8 mouse cellular contexts compared by ENCODE assay signal in genomic region chr3:130690834-130691595, GRCm38 (mm10). TPM values are rescaled to one million over a fixed set of nuclear protein-coding genes. Genes with fewer than 3 reads are reported as not detected.
DNase-seq lines count a peak whose midpoint lies in the region; ATAC-seq and TF ChIP-seq lines count a peak whose summit lies in the region.

No protein-coding gene starts in this region.

- peaks cover 10% of the 10 kb centered on the region for H3K36me3 ChIP-seq in hindbrain, embryonic 15.5 days
- H3K36me3 ChIP-seq in liver, embryonic 12.5 days, result peaks cover 17% of the 10 kb centered on the region
- H3K36me3 ChIP-seq in myocyte (ENCODE audit: control insufficient read depth, insufficient read depth), result peaks cover 4% of the 10 kb centered on the region

- H3K9me3 ChIP-seq in hindbrain, embryonic 15.5 days, result no peaks in the 10 kb centered on the region
- H3K9me3 ChIP-seq in liver, embryonic 12.5 days (replicated peaks), result no peaks in the 10 kb centered on the region

- no peaks in the 10 kb centered on the region for H3K79me2 ChIP-seq in myocyte (ENCODE audit: control insufficient read depth, insufficient read depth)

- H3K27ac ChIP-seq in gastrocnemius, adult 2 months, result peak overlapping the region; percentile 87
- no peak overlapping the region for H3K27ac ChIP-seq in hindbrain, embryonic 15.5 days (replicated peaks)
- H3K27ac ChIP-seq in liver, embryonic 12.5 days, result peak overlapping the region; percentile 95

- DNase-seq in ES-CJ7 (ENCODE audit: low read depth, low spot score), result peak; percentile 63
- DNase-seq in adrenal gland, postnatal 36 days, result peak; percentile 45 to 60
- DNase-seq in gastrocnemius, adult 2 months, result peak; percentile 82
- peak; percentile 50 for DNase-seq in thymus, postnatal 4 days
- DNase-seq in right cerebral cortex, postnatal 4 days, result no peak

- peak overlapping the region; percentile 54 for H3K4me2 ChIP-seq in hindbrain, embryonic 15.5 days
- peak overlapping the region; percentile 85 for H3K4me2 ChIP-seq in liver, embryonic 12.5 days
- H3K4me2 ChIP-seq in myocyte (ENCODE audit: low read depth), result no peak overlapping the region

- peaks cover 6% of the 10 kb centered on the region for H3K4me1 ChIP-seq in hindbrain, embryonic 15.5 days (replicated peaks)
- peaks cover 41% of the 10 kb centered on the region for H3K4me1 ChIP-seq in liver, embryonic 12.5 days

- TF ChIP-seq POLR2A in myocyte (IDR thresholded peaks at IDR 0.05; ENCODE audit: insufficient read length, low read depth), result no peak

- H3K27me3 ChIP-seq in hindbrain, embryonic 15.5 days, result no peaks in the 10 kb centered on the region
- no peaks in the 10 kb centered on the region; the same call in 1 of the 2 replicates for H3K27me3 ChIP-seq in liver, embryonic 12.5 days (replicated peaks)
- H3K27me3 ChIP-seq in myocyte (ENCODE audit: control insufficient read depth, insufficient read depth, insufficient read length), result no peaks in the 10 kb centered on the region

- H3K4me3 ChIP-seq in gastrocnemius, adult 2 months, result peak overlapping the region; percentile 70
- H3K4me3 ChIP-seq in hindbrain, embryonic 15.5 days, result peak overlapping the region; percentile 23
- peak overlapping the region; percentile 61 for H3K4me3 ChIP-seq in liver, embryonic 12.5 days
- H3K4me3 ChIP-seq in myocyte, result no peak overlapping the region

- intact Hi-C loops in gastrocnemius, adult 2 months (cut with DNase I), result loop anchor here (2.0 to 10.0 kb wide), 2 partner anchors 196 to 596 kb away; no protein-coding TSS in a partner anchor

- WGBS in hindbrain, embryonic 15.5 days, result 18% methylated on average over 20 of the region's 20 CpGs
- 2% methylated on average over 20 of the region's 20 CpGs for WGBS in liver, embryonic 12.5 days (ENCODE audit: insufficient replicate concordance)

- peak; percentile 65 for TF ChIP-seq CTCF in gastrocnemius, adult 2 months (IDR thresholded peaks at IDR 0.05)

- peak overlapping the region; percentile 20; the same call in 1 of the 2 replicates for H3K9ac ChIP-seq in hindbrain, embryonic 15.5 days
- peak overlapping the region; percentile 80 for H3K9ac ChIP-seq in liver, embryonic 12.5 days

- no peak overlapping the region for H3ac ChIP-seq in myocyte (ENCODE audit: control insufficient read depth, insufficient read length)

- ATAC-seq in hindbrain, embryonic 15.5 days (ENCODE audit: low FRiP score, low read depth), result no peak
- peak; percentile 90 for ATAC-seq in liver, embryonic 12.5 days

TF ChIP-seq in myocyte, 11 proteins besides CTCF, POLR2A, EP300 and RAD21:
- peak in 2 of 3 experiments; percentile 82 to 86 for TF ChIP-seq MYOG (IDR thresholded peaks at IDR 0.05; ENCODE audit: control insufficient read depth in 1 of 3, insufficient read depth in 1 of 3, insufficient read length in 2 of 3, low read depth in 2 of 3)
- TF ChIP-seq REST (IDR thresholded peaks at IDR 0.05; ENCODE audit: insufficient read depth, insufficient read length), result no peak
- no peak for TF ChIP-seq TCF12 (IDR thresholded peaks at IDR 0.05; ENCODE audit: insufficient read depth, poor library complexity, severe bottlenecking)
- peak in 2 of 3 experiments; percentile 52 to 78 for TF ChIP-seq MYOD1 (IDR thresholded peaks at IDR 0.05; ENCODE audit: control insufficient read depth in 1 of 3, insufficient read length in 2 of 3, low read depth in 2 of 3)
- TF ChIP-seq SRF (IDR thresholded peaks at IDR 0.05; ENCODE audit: control insufficient read depth, insufficient read length, low read depth), result no peak
- TF ChIP-seq MAX (IDR thresholded peaks at IDR 0.05; ENCODE audit: low read depth), result no peak
- TF ChIP-seq POLR2AphosphoS2 (IDR thresholded peaks at IDR 0.05; ENCODE audit: insufficient read length, low read depth), result no peak
- TF ChIP-seq USF1 (IDR thresholded peaks at IDR 0.05; ENCODE audit: low read depth), result no peak
- peak; percentile 53 for TF ChIP-seq TCF3 (IDR thresholded peaks at IDR 0.05; ENCODE audit: insufficient read length, low read depth)
- TF ChIP-seq E2F4 (IDR thresholded peaks at IDR 0.05; ENCODE audit: insufficient read depth), result no peak
- no peak for TF ChIP-seq CEBPB (IDR thresholded peaks at IDR 0.05; ENCODE audit: insufficient read depth, poor library complexity, severe bottlenecking)

RNA-seq across cellular contexts. Expression of gene Ostc, which starts 18.2 kb away (rescaled TPM):
- 100 to 1,000 TPM; 111 to 122 TPM for total RNA-seq in adrenal gland, postnatal 36 days (2021)
- 10 to 100 TPM; 27.9 to 37.7 TPM for total RNA-seq in gastrocnemius, adult 2 months (2021)
- 192 and 206 TPM in 2 replicates for polyA plus RNA-seq in hindbrain, embryonic 15.5 days (2015; fragmentation: Nextera tagmentation; extraction: Ambion mirVana)
- polyA plus RNA-seq in liver, embryonic 12.5 days (2016; fragmentation: Nextera tagmentation; extraction: Ambion mirVana), result 215 and 221 TPM in 2 replicates
- 150 TPM for polyA plus RNA-seq in myocyte (2012; fragmentation: generic; extraction: Trizol)

RNA-seq across cellular contexts. Expression of gene Rpl34, which starts 39.2 kb away (rescaled TPM):
- 100 to 1,000 TPM; 740 to 770 TPM for total RNA-seq in adrenal gland, postnatal 36 days (2021)
- total RNA-seq in gastrocnemius, adult 2 months (2021), result 100 to 1,000 TPM; 312 to 382 TPM
- polyA plus RNA-seq in hindbrain, embryonic 15.5 days (2015; fragmentation: Nextera tagmentation; extraction: Ambion mirVana), result 511 and 568 TPM in 2 replicates
- polyA plus RNA-seq in liver, embryonic 12.5 days (2016; fragmentation: Nextera tagmentation; extraction: Ambion mirVana), result 756 and 816 TPM in 2 replicates
- 1,847 TPM for polyA plus RNA-seq in myocyte (2012; fragmentation: generic; extraction: Trizol)
